Mouse (Mus musculus) midbrain, embryonic 16.5 days (tissue): ENCODE data around the gene Usp48. TPM values are rescaled to one million over a fixed set of nuclear protein-coding genes. Genes with fewer than 3 reads are reported as not detected.
A peak's percentile ranks its signal among the peaks of the same experiment; 100 is the strongest.

Experiments used
- ATAC-seq: fragments of 200-750 bp; cut with Nextera tagmentation; 2 replicates; pipeline ENCODE4 v1.8.0; 2017; ENCODE audit warnings: moderate TSS enrichment
- H3K27ac ChIP-seq: fragments of 300-500 bp; sonication (generic); 2 replicates; pipeline ENCODE4 v1.5.1; 2014; ENCODE audit warnings: mild to moderate bottlenecking, low read length, mixed read lengths
- H3K27me3 ChIP-seq: fragments of 300-500 bp; sonication (generic); 2 replicates; pipeline ENCODE4 v1.6.1; 2014; ENCODE audit warnings: low read depth, low read length, mixed read lengths; ENCODE audit not compliant: control insufficient read depth, insufficient read depth
- H3K36me3 ChIP-seq: fragments of 300-500 bp; sonication (generic); 2 replicates; pipeline ENCODE4 v1.6.1; 2014; ENCODE audit warnings: mild to moderate bottlenecking, low read length, moderate library complexity, mixed read lengths; ENCODE audit not compliant: control insufficient read depth, insufficient read depth
- H3K4me1 ChIP-seq: fragments of 300-500 bp; sonication (generic); 2 replicates; pipeline ENCODE4 v1.6.1; 2014; ENCODE audit warnings: mild to moderate bottlenecking, low read length, mixed read lengths; ENCODE audit not compliant: control insufficient read depth, insufficient read depth
- H3K4me2 ChIP-seq: fragments of 300-500 bp; sonication (generic); 2 replicates; pipeline ENCODE4 v1.6.1; 2014; ENCODE audit warnings: mild to moderate bottlenecking, low read length, mixed read lengths
- H3K4me3 ChIP-seq: fragments of 300-500 bp; sonication (generic); 2 replicates; pipeline ENCODE4 v1.5.1; 2014; ENCODE audit warnings: low read depth, mild to moderate bottlenecking, low read length, moderate library complexity, mixed read lengths
- H3K9ac ChIP-seq: fragments of 300-500 bp; sonication (generic); 2 replicates; pipeline ENCODE4 v1.6.1; 2014; ENCODE audit warnings: low read depth, low read length, mixed read lengths
- H3K9me3 ChIP-seq: fragments of 300-500 bp; sonication (generic); replicated peaks from 2 replicates; pipeline ENCODE4 v1.6.1; 2014; ENCODE audit warnings: mild to moderate bottlenecking, low read length, mixed read lengths; ENCODE audit not compliant: control insufficient read depth, poor library complexity, severe bottlenecking
- WGBS: fragments of 180-500 bp; shearing (Covaris S2); extraction: QIAGEN DNeasy Blood & Tissue Kit; methylation state at CpG from one replicate; pipeline ENCODE4 v1.1.7; 2014; 5-methylcytosine and 5-hydroxymethylcytosine counted together
- polyA plus RNA-seq: library from polyadenylated mRNA; unstranded; fragments of >200 nt; fragmentation: Nextera tagmentation; extraction: Ambion mirVana; gene quantifications from 2 replicates; pipeline ENCODE4 v1.2.1, GENCODE M21; 2015

Gene Usp48
- polyA plus RNA-seq, 1 experiment from 2014 or later = 57.2 TPM

DNA sequence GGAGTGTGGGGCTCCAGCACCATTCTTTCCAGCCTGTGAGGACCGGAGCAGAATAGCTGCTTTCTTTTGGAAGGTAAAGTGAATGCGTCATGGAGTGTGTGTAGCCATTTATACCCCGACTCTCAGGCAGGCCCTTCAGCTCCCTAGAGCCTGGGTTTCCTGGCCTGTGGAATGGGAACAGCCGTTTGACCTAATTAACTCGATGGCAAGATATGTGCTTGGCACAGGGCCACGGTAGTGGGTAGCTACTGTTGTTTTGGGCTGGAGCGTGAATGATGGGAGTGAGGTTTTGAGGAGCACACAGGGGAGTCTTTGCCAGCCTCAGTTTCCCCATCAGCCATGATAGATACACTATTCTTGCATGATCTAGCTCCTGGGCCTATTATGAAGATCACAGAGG is 82.0 kb downstream of the Usp48 start:
- H3K9me3 ChIP-seq = no peaks in the 10 kb centered on the region
- H3K27ac ChIP-seq = no peak overlapping the region
- WGBS = 64% methylated on average over 7 of the region's 7 CpGs
- peaks cover 6% of the 10 kb centered on the region; the same call in 1 of the 2 replicates for H3K4me1 ChIP-seq
- no peak overlapping the region for H3K4me3 ChIP-seq
- no peak overlapping the region for H3K4me2 ChIP-seq
- H3K27me3 ChIP-seq = no peaks in the 10 kb centered on the region
- no peak for ATAC-seq
- H3K36me3 ChIP-seq = no peaks in the 10 kb centered on the region
- H3K9ac ChIP-seq = no peak overlapping the region

DNA sequence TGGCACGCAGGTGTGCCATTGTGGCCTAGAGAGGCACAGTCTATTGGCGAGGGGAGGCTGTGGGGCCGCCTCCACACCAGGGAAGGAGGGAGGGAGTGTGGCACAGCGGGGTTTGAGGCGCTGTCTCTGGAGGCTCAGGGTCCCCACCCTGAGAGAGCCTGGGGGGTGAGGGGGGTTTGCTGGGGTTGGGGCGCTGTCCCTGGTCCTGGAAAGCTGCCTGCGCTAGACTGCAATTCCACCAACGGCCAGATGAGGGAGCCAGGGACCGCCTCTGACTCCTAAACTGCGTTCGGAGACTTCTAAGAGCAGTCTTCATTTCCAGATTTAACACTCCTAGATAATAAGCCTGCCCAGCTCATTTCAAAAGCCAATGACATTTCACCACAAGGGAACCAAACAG is 82.5 kb downstream of the Usp48 start:
- Histone ChIP-seq H3K4me3 (no peak overlapping the region), H3K9ac (no peak overlapping the region; the same call in 1 of the 2 replicates), H3K27ac (no peak overlapping the region), H3K4me2 (no peak overlapping the region), H3K9me3 (no peaks in the 10 kb centered on the region), H3K4me1 (peaks cover 10% of the 10 kb centered on the region), H3K36me3 (no peaks in the 10 kb centered on the region), H3K27me3 (no peaks in the 10 kb centered on the region)
- ATAC-seq = no peak
- 9% methylated on average over 9 of the region's 11 CpGs for WGBS

DNA sequence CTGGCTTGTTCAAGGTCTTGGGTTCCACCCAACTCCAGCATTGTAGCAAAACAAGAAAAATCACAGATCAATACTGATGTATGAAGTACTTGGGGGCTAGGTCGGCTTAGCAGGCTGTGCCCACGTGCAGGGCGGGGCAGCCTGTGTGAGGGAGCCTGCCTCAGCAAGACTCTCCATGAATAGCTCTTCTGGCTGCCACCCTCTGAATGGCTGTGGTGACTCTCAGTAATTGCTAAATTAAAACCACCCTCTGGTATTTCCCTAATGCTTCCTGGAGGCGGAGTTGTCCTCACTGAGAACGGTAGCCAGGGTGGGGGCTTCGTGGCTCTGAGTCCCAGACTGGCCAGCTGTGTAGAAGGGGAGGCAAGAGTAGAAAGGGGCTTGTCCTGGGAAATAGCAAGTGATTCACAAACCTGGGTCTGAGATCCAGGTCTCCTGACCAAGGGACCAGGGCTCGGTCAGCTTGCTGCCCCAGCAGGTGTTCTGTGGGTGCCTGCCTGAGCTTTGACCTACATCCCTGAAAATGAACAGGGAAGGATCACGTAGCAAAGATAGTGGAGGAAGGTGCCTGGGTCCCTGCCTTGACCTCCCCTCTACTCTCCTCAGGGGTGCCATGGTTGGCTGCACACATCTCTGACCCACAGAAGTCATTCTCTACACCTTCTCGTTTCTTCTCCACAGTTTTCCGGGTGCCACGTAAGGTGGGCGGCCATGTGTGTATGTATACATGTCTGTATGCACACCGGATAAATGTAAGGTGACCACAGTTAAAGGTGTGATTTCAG is 83.3 kb downstream of the Usp48 start:
- no peak overlapping the region for H3K9ac ChIP-seq
- peaks cover 19% of the 10 kb centered on the region for H3K4me1 ChIP-seq
- 64% methylated on average over 13 of the region's 13 CpGs for WGBS
- no peaks in the 10 kb centered on the region for H3K36me3 ChIP-seq
- no peak overlapping the region for H3K27ac ChIP-seq
- no peaks in the 10 kb centered on the region for H3K27me3 ChIP-seq
- H3K4me2 ChIP-seq = no peak overlapping the region
- no peak for ATAC-seq
- no peaks in the 10 kb centered on the region for H3K9me3 ChIP-seq
- no peak overlapping the region for H3K4me3 ChIP-seq

DNA sequence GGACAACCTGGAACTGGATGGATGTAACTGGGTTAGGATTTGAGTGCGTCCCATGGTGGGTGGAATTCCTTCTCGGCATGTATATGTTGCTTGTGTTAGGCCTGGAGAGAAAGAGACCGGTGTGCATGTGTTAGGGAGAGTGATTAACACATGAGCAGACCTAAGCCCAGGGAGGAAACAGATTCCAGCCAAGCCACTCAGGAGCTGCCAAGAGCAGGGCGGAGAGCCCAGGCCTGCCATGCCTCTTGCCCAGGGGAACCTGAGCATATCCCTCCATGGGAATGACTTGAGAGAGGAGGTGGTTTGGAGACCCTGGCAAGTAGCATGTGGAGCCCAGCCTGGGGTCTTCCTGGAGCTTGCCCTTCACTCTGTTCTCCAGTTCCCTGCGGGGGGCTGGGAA is 84.4 kb downstream of the Usp48 start:
- no peak for ATAC-seq

DNA sequence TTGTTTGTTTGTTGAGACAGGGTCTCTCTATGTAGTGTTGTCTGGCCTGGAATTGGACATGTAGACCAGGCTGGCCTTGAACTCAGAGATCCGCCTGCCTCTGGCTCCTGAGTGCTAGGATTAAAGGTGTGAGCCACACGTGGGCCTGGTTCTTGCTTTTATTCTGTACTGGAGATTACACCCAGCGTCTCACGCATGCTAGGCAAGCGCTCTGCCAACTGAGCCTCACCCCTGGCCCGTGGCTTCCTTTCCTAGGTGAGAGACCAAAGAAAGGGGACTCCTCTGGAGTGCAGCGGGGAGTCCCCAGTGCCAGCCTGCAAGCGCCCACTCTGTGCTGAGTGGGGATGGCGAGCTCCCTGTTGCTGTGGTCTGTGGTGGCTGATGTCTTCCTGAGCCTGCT is 85.0 kb downstream of the Usp48 start:
- H3K27ac ChIP-seq = no peak overlapping the region
- ATAC-seq = no peak
- no peak overlapping the region for H3K4me3 ChIP-seq
- no peaks in the 10 kb centered on the region for H3K27me3 ChIP-seq
- no peaks in the 10 kb centered on the region for H3K9me3 ChIP-seq
- WGBS = 82% methylated on average over 9 of the region's 9 CpGs
- H3K4me1 ChIP-seq = peaks cover 20% of the 10 kb centered on the region
- H3K36me3 ChIP-seq = no peaks in the 10 kb centered on the region
- H3K4me2 ChIP-seq = no peak overlapping the region
- no peak overlapping the region for H3K9ac ChIP-seq

More for the DNA sequence above, 84.4 kb downstream of the Usp48 start:
- WGBS = 81% methylated on average over 5 of the region's 5 CpGs
- no peaks in the 10 kb centered on the region for H3K36me3 ChIP-seq
- H3K4me2 ChIP-seq = no peak overlapping the region
- H3K9ac ChIP-seq = no peak overlapping the region
- no peak overlapping the region for H3K4me3 ChIP-seq
- H3K27ac ChIP-seq = no peak overlapping the region
- no peaks in the 10 kb centered on the region for H3K9me3 ChIP-seq
- peaks cover 20% of the 10 kb centered on the region for H3K4me1 ChIP-seq
- H3K27me3 ChIP-seq = no peaks in the 10 kb centered on the region

DNA sequence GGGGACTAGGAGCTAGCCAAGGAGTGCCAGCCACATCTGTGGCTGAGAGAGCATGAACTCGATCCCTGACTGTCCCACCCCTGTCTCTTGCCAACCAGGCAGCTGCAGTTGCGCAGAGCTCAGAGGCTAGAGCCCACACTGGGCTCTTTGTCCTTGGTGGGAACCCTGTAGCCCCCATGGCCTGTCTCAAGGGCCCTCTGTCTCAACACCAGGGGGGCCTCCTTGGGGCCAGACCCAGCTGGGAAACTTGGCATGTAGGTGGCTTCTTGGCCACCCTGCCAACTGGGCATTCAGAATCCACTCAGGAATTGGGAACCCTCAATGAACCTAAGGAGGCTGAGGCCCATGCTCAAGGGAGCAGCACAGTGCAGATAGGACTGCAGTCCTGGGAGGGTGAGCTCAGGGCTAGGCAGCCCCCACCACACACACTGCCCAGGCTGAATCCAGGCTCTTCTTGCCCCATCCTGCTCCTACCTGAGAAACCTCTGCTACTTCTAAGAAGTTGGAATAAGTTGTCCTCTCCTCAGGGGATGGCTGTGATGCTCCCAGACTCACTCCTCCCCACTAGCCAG is 86.5 kb downstream of the Usp48 start:
- H3K4me3 ChIP-seq = no peak overlapping the region
- WGBS = 82% methylated on average over 2 of the region's 2 CpGs
- H3K4me1 ChIP-seq = peaks cover 20% of the 10 kb centered on the region
- H3K36me3 ChIP-seq = no peaks in the 10 kb centered on the region
- no peaks in the 10 kb centered on the region for H3K27me3 ChIP-seq
- no peaks in the 10 kb centered on the region for H3K9me3 ChIP-seq
- no peak overlapping the region for H3K4me2 ChIP-seq
- peak overlapping the region; percentile 43 for H3K27ac ChIP-seq
- peak; percentile 43; the same call in 1 of the 2 replicates for ATAC-seq
- H3K9ac ChIP-seq = no peak overlapping the region

DNA sequence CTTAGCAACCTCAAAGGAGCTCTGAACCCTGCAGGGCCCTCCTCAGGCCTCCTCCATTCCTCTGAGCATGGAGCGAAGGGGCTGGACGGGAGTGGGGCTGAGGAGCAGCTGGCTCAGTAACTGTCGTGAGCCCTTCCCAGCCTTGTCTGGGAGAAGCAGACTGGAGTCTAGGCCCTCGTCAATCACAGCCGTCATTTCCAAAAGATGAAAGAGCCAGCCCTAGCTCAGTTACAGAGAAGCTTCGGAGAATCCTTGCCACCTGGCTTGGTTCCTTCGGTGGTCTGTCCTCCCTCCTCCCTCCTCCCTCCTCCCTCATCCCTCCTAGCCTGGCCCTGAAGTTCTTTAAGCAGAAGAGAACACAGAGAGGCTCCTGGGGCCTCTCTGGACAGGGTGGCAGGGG is 87.2 kb downstream of the Usp48 start:
- WGBS = 9% methylated on average over 5 of the region's 7 CpGs
- H3K4me1 ChIP-seq = peaks cover 17% of the 10 kb centered on the region
- H3K4me3 ChIP-seq = no peak overlapping the region
- no peak; the same call in 1 of the 2 replicates for ATAC-seq
- no peaks in the 10 kb centered on the region for H3K27me3 ChIP-seq
- peak overlapping the region; percentile 83; the same call in 1 of the 2 replicates for H3K4me2 ChIP-seq
- H3K9me3 ChIP-seq = no peaks in the 10 kb centered on the region
- no peak overlapping the region; the same call in 1 of the 2 replicates for H3K9ac ChIP-seq
- no peaks in the 10 kb centered on the region for H3K36me3 ChIP-seq
- H3K27ac ChIP-seq = peak overlapping the region; percentile 43

DNA sequence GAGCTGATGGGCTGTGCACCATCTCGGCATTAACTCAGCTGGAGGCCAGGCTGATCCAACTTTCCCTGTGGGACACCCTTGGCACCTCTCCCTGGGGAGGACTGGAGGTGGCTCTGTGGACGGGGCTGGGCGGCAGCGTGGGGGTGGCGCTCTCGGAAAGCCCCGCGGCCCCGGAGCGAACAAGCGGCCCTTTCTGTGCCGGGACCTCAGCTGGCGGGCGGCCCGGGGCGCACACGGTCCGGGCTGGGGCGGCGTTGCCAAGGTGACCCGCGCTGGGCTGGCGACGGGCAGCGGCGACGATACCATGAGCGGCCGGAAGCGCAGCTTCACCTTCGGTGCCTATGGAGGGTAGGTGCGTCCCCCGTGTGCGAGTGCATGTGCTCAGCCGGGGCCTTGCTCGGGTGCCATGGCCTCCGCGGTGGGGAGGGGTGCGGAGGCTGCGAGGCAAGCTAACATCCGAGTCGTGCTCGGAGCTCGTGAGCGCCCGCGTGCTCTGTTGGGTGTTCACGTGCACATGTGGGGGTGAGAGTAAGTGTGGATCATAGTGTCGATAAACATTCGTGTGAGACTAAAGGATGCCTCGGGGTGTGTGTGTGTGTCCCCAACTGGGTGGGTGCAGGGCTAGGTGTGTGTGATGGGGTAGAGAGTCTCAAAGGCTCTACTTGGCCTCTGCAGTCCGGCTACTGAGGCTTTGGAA is 88.0 kb downstream of the Usp48 start:
- H3K4me2 ChIP-seq = peak overlapping the region; percentile 83
- no peaks in the 10 kb centered on the region for H3K27me3 ChIP-seq
- H3K4me3 ChIP-seq = peak overlapping the region; percentile 38
- H3K27ac ChIP-seq = peak overlapping the region; percentile 43
- 4% methylated on average over 52 of the region's 52 CpGs for WGBS
- H3K9me3 ChIP-seq = no peaks in the 10 kb centered on the region
- peaks cover 17% of the 10 kb centered on the region for H3K4me1 ChIP-seq
- no peaks in the 10 kb centered on the region for H3K36me3 ChIP-seq
- peak; percentile 44 for ATAC-seq
- H3K9ac ChIP-seq = peak overlapping the region; percentile 63
